Mouse (Mus musculus) embryonic fibroblast, embryonic 13.5 days (primary cell): Measurements from ENCODE around the gene Ano6. TPM values are rescaled to one million over a fixed set of nuclear protein-coding genes. Genes with fewer than 3 reads are reported as not detected.

Experiments used
- H3K27ac ChIP-seq: 2 replicates; pipeline ENCODE4 v1.5.1; 2012; ENCODE audit warnings: low read length, control low read depth, inconsistent platforms; ENCODE audit not compliant: insufficient read depth
- H3K4me1 ChIP-seq: 2 replicates; pipeline ENCODE4 v1.6.1; 2011; ENCODE audit warnings: low read length; ENCODE audit not compliant: control insufficient read depth, insufficient read depth
- H3K4me3 ChIP-seq: 2 replicates; pipeline ENCODE4 v1.5.1; 2011; ENCODE audit warnings: mild to moderate bottlenecking, control low read depth, low read length; ENCODE audit not compliant: insufficient read depth
- CTCF ChIP-seq: IDR thresholded peaks from 2 replicates; pipeline ENCODE4 v1.5.1; 2011; ENCODE audit warnings: mild to moderate bottlenecking, control low read depth, low read length, moderate library complexity, borderline replicate concordance; ENCODE audit not compliant: insufficient read depth
- POLR2A ChIP-seq: IDR thresholded peaks from 2 replicates; pipeline ENCODE4 v1.6.1; 2011; ENCODE audit warnings: low read depth, mild to moderate bottlenecking, control low read depth, low read length, moderate library complexity
- polyA plus RNA-seq: library from polyadenylated mRNA; stranded (reverse); fragments of >200 nt; gene quantifications from 2 replicates; pipeline ENCODE4 v1.2.4, GENCODE M21; 2011; ENCODE audit warnings: low read depth; ENCODE audit not compliant: missing spikeins, insufficient read length

The Ano6 gene
- polyA plus RNA-seq, 1 experiment, result 102 TPM

DNA sequence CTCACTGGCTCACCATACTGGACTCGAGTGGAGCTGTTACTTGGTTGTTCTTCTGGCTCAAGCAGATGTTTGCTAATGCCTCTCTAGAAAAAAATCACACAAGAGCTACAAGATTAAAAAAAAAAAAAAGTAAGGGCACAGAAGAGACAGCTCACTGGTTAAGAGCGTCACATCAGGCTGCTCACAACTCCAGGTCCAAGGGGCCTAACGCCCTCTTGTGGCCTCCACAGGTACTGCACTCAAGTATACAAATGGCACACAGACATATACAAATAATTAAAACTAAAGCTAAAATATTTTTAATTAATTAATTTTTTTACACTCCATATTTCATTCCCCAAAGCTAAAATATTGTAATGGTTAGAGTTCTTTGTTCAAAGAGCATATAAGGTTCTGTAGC, 3.1 kb upstream of the Ano6 start:
- TF ChIP-seq POLR2A, result no peak
- peak; percentile 53; the same call in 1 of the 2 replicates for TF ChIP-seq CTCF
- Histone ChIP-seq H3K4me1 (no peaks in the 10 kb centered on the region; the same call in 1 of the 2 replicates), H3K27ac (no peak overlapping the region), H3K4me3 (no peak overlapping the region)

DNA sequence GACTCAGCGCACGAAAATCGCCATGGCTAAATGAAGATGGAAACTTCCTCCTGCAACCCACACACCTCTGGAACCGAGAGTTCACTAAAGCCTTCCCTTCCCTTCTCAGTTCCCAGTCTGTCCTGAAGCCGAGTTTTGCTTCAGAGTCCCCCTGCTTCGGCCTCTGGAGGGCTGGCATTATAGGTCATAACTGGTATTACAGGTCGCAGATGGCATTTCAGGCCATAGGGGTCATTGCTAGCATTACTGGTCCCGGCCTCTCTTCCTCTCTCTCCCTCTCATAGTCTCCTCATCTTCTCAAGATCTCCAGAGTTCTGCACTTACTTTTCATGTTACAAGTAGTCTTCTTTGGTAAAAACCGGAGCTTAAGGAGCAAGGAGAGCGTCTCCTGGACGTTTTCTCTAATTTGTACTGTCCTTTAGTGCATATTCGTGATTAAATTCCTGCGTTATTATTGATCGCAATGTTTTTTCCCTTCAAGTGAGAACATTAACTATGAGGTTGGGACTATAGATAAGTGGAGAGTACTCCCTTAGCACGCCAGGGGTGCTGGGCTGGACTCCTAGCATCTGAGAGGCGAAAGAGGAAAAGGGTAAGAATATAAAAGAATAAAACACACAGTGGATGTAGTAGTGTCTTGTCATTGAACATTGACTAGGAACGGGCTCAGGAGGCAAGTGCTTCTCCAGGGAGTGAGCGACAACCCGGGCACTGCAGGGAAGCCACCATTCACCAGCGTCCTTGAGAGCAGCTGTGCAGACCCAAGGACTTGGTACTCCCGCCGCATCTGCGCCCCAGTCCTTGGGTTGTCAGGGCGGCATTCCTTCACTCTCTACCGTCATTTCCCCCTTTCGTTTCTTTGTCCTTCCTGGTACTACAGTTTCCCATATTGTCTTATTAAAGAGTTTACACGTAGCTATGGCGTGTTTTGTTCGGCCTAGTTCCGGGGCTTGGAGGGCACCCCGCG, 798 bp upstream of the Ano6 start:
- no peak for TF ChIP-seq CTCF
- TF ChIP-seq POLR2A, result no peak
- peaks cover 4% of the 10 kb centered on the region; the same call in 1 of the 2 replicates for H3K4me1 ChIP-seq
- H3K4me3 ChIP-seq, result peak overlapping the region; percentile 55
- peak overlapping the region; percentile 45 for H3K27ac ChIP-seq

DNA sequence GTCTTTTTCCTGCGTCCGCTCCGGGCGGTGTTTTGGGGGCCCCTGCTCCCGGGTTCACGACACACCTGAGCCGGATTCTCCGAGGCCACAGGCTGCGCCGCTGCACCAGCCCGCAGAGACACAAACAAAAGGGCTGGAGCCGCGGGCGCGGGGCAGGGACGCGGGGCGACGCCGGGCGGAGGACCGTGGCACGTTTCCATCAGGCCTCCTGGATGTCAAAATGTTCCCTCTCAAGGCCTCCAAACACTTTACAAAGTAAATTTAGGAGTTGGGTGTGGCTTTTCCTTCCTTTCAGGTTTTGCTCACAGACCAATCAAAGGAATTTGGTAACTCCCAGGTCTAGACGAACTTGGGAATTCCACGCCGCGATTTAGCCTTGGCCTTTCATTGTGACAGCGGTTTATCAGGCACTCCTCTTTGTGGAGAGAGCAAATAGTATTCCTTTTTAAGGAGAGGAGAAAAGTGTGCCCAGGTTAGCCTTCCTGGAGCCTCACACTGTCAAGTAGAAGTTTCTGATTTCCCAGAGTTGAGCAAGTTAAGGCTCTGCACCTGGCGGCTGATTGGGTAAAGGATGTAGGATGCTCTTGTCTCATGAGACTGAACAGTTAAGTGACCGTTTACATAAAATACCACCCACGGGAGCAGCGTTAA, 623 bp downstream of the Ano6 start:
- Histone ChIP-seq H3K4me3 (peak overlapping the region; percentile 71), H3K27ac (peak overlapping the region; percentile 43), H3K4me1 (peaks cover 4% of the 10 kb centered on the region; the same call in 1 of the 2 replicates)
- TF ChIP-seq POLR2A, result no peak
- no peak for TF ChIP-seq CTCF

DNA sequence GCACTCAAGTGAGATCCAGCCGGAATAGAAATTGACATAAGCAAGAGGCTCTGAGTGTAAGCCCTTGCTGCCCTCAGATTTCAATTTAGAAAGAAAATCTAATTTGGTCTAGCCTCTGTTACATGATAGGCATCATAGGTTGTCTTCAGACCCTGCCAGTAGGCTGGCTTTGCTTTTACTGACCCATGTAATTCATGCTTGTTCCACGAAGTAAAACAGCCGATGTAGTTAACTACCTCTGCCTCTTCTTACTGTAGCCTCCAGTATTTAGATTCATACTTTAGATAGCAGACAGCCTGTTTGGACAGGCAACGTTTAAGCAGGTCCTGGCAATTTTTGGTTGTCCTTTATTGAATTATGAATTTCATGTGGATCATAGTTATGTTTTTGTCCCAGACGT, 1.2 kb downstream of the Ano6 start:
- Histone ChIP-seq H3K4me3 (peak overlapping the region; percentile 71), H3K27ac (peak overlapping the region; percentile 43), H3K4me1 (peaks cover 4% of the 10 kb centered on the region; the same call in 1 of the 2 replicates)
- no peak for TF ChIP-seq CTCF
- no peak for TF ChIP-seq POLR2A

DNA sequence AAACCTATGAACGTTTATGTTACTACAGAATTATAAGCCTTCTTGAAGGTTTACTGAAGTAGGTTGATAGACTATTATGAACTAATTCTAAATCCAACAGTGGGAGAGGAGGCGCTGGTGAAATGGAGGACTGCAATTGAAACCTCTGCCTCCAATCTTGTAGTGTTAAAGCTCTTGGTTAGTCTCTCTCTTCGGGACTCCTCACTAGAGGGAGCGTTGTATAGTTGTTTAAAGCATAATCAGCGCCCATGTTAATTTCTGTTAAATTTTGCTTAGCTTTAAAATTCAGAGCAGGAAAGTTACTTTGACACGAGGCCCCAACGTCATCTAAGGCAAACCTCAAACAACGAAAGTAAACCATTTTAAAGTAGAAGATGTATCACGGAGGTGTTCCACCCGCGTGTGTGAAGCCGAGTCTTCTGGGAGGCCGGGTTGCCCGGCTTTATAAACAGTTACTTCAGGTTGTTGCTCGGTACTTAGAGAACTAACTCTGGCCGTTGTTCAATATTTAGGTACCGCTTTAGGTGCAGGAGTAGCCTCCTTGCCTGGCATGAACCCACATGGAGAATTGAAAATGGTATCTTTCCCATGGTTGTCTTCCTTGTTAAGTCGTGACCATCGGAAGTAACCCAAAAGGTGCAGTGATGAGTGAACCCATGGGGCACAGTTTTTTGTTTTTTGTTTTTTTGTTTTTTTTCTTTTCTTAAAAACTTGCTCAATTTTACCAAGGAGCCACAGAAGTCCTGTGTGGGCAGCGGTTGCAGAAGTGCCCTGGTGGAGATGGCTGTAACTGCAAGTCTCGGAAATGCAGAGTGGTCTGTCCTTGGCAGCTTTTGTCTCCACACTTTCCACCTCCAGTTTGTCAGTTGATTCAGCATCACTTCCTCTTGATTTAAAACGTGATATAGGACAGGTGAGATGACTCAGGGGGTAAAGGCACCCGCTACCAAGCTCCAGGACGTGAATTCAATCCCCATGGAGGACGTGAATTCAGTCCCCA, 1.9 kb downstream of the Ano6 start:
- peak overlapping the region; percentile 43 for H3K27ac ChIP-seq
- peak overlapping the region; percentile 71 for H3K4me3 ChIP-seq
- no peak for TF ChIP-seq POLR2A
- TF ChIP-seq CTCF, result 0 out of 2 replicates have a peak, but pooled peaks have one; percentile 10
- H3K4me1 ChIP-seq, result peaks cover 4% of the 10 kb centered on the region; the same call in 1 of the 2 replicates

DNA sequence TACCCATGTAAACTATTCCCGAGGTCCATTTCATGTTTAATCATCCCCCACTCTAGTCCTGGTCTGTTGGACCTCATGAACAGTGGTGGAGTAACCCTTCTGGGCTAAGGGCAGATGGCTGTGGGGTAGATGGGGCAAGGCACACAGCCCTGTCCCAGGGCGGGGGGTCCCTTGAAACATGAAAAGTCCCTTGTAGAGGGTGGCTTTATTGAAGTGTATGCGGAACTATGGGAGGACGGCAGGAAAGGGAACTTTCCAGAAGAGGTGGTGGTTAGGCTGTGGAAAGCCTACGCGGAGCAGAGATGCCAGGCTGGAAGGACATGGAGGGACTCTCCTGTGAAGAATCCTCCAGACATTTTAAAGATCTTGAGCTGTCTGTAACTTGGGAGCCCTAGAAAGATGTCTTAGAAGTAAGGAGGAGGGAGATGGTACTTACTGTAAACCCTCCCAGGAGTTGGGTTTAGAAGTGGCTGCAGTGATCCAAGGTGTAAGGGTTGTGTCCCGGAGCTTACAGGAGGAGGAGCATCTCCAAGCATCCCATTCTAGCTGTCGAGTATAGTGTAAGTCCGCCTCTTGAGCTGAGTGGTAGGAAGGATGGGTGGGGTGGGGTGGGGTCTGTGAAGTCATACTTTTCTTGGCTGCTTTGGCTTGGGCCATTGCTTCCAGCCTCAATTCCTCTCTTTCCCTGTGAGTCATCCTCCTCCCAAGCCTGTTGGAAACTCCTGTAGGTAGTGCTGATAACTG, 3.3 kb downstream of the Ano6 start:
- H3K4me1 ChIP-seq, result peaks cover 4% of the 10 kb centered on the region; the same call in 1 of the 2 replicates
- H3K4me3 ChIP-seq, result no peak overlapping the region
- TF ChIP-seq CTCF, result no peak
- TF ChIP-seq POLR2A, result no peak
- H3K27ac ChIP-seq, result no peak overlapping the region; the same call in 1 of the 2 replicates

DNA sequence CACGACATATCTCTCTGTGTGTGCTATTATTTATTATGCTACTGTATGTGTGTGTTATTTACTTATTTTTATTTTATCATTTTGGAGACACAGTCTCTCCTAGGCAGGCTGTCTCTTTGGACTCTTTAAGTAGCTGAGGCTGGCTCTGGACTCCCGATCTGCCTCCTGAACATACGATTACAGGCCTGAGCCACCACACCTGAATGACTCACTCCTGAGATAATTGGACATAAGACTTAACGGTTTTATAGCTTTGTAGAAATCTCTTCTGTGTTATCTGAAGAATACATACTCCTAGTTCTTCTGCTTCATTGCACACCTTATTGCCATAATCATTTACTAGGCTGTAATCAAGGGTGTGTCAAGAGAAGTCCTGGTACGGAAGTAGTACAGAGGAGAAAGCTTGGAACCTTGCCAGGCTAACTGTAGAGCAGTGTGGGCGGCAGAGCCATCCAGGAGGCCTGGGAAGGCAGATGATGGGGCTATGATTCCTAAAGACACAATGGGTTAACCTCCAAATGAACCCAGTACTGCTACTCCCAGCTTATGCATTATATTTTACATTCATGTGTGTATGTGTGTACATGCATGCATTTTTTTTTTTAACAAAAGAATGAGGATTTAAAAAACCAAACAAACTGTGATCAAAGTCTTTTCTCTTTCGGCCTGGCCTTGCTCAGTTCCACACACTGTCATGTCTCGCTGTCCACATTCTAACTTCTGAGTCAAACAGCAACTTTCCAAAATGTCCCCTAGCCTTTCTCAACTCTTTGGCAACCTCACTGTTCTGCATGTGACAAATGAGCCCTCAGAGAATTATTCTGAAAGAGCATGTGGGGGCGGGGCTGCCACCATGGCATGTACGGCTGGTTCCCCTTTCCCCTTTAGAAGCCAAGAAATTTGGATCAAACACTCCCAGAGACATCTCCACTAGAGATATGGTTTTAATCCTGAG, 4.2 kb downstream of the Ano6 start:
- Histone ChIP-seq H3K4me1 (0 out of 2 replicates have a peak, but pooled peaks cover 4% of the 10 kb centered on the region), H3K4me3 (no peak overlapping the region), H3K27ac (no peak overlapping the region; the same call in 1 of the 2 replicates)
- TF ChIP-seq POLR2A (no peak), CTCF (no peak)
